Mouse (Mus musculus) inflammation-experienced regulatory T-cells, adult 6 months (primary cell): ENCODE results near the gene Vav3. TPM values are rescaled to one million over a fixed set of nuclear protein-coding genes. Genes with fewer than 3 reads are reported as not detected.
A peak's percentile ranks its signal among the peaks of the same experiment; 100 is the strongest.

Experiments used
- ATAC-seq: one replicate; pipeline ENCODE4 v1.8.0; 2017
- polyA plus RNA-seq, 3 experiments: library from polyadenylated mRNA; unstranded; fragments of 100-300 nt; shearing (Covaris generic); gene quantifications; one replicate each; pipeline ENCODE4 v1.2.1; 2017

Vav3 gene
- polyA plus RNA-seq, 3 experiments from 2014 or later: 5.0 to 15.2 (median 9.9) TPM

DNA sequence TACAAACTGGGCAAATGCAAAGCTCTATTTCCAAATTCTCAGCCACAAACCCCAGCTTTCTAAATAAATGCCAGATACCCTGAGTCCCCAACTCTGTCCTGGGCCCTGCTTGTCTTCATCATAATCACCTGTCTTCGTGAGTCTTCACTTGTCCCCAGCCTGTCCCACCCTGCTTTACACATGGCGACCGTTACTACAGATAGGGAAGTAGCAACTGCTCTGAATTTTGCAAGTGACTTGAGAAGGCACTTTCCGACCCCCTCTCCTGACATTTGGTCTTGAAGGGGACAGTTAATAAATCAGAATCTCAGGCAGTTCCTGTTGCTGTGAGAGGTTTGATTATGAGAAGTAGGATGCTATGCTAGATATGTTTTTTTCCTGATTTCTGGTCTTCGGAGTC lies 13.4 kb downstream of the Vav3 start:
- ATAC-seq: no peak

GRCm38 (mm10) chr3:109355158-109355557 lies 14.7 kb downstream of the Vav3 start:
- no peak for ATAC-seq

GRCm38 (mm10) chr3:109360746-109361145 lies 20.3 kb downstream of the Vav3 start:
- ATAC-seq: peak; percentile 48

- peak; percentile 41 for ATAC-seq
Observed at GRCm38 (mm10) chr3:109361882-109362281, 21.4 kb downstream of the Vav3 start.

- ATAC-seq: no peak
Observed at GRCm38 (mm10) chr3:109362310-109362709, 21.9 kb downstream of the Vav3 start.

DNA sequence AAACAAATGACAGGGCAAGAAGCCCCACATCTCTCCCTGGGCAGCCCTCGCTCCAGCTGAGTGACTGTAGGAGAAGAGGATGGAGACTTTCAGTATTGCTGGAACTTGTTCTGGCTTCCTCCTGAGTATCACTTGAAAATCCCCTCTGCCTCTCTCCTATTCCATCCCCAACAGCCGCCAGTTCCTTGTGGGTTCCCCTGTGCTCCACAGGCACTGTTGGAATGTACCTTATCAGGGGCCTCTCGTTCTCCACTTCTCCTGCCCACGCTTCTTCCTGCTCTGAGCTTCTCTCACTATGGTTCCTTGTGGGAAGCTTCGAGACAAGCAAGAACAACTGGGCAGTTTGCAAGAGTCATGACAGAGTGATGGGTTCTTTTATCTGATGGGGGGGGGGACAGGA lies 23.1 kb downstream of the Vav3 start:
- no peak for ATAC-seq

DNA sequence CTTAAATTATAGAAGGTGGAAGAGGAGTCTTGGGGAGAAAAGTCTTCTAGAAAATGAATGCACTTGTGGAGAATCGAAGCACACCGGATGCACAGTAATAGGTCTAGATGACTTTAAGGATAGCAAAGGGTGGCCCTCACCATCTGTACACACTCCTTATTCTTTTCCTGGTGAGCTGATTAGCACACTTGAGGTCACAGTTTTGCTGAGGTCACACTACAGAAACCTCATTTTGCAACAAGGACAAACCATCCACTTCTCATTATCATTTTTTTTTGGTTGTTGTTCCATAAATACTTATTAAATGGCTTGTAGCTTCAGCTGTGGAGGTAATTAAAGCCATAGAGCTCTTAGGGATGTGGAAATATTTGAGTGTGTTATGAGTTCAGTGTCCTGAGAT lies 25.4 kb downstream of the Vav3 start:
- ATAC-seq: no peak

GRCm38 (mm10) chr3:109366411-109366851 lies 26.0 kb downstream of the Vav3 start:
- no peak for ATAC-seq

DNA sequence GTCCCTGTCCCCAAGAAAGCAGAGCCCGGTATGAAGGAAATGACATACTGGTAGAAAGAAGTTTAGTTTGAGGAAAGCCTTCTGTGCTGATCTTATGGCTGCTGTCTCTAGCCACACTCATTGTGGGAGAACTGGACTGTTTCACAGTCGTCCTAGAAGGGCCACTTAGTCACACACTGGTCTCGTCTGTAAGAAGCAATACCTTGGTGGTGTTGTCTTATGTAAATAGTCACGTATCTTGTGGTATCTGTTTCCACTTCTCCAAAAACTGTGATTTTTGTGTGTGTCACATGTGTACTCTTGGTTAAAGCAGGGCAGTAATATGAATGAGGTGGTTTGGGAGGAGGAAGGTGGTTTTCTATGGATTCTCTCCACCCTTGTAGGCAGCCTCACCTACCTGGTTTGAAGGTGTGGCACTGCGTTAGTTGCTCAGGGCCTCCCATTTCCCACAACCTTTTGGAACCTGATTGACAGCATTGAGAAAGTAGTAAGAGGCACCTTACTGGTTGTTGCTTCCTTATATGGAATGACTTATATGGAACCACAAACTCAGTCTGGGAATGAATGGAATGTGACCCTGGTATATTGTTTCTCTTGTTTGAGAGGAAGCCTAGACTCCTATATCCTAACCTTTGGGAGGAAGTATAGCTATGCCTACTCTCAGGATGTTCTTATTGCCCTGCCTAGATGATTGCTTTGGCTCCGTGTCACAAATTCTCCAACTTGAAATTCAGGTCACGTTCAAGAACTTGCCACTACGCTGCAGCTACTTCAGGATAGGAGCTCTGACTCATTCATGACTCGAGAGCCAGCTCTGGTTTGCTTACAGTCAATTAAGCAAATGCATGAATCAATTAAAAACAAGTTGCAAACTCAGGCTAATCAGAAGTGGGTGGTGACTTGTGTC lies 28.2 kb downstream of the Vav3 start:
- ATAC-seq: no peak

- no peak for ATAC-seq
Observed at GRCm38 (mm10) chr3:109371576-109371975, 31.1 kb downstream of the Vav3 start.

GRCm38 (mm10) chr3:109372678-109373077 lies 32.2 kb downstream of the Vav3 start:
- ATAC-seq: peak; percentile 52

- ATAC-seq: no peak
Observed at GRCm38 (mm10) chr3:109378278-109378677, 37.8 kb downstream of the Vav3 start.

DNA sequence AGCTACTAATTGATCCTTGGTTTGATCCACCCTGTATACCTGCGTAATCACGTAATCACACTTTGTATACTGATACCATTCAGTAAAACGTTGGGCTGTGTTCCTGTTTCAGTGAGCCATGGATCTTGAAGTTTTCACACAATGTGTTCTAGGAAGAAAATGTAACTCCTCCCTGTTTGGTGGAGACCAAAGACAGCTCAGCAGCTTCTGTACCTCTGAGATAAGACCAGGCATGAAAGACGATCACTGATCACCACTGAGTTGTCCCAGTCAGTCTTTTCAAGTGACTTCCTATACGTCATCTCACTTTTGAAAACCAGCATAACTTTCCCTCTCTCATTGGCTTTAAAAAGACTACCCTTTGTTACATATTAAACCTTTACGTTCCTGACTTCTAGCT lies 38.2 kb downstream of the Vav3 start:
- ATAC-seq: no peak

DNA sequence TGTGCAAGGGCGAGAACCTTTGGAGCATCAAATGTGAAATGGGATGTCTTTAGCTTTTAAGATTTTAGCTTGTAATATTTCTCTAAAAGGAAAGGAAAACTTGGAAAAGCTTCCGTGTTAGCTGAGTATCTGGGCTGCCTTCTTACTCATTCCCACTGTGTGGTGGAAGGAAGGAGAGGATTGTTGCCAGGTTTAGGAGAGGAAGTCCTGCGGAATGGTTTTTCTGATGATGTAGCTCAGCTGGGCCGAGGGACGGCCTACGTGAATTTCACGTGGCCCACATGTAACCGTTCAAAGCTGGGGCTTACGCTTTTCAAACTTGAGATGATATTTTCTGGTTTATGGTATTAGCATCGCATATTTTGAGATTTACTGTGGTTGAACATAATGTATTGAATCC lies 48.3 kb downstream of the Vav3 start:
- no peak for ATAC-seq

DNA sequence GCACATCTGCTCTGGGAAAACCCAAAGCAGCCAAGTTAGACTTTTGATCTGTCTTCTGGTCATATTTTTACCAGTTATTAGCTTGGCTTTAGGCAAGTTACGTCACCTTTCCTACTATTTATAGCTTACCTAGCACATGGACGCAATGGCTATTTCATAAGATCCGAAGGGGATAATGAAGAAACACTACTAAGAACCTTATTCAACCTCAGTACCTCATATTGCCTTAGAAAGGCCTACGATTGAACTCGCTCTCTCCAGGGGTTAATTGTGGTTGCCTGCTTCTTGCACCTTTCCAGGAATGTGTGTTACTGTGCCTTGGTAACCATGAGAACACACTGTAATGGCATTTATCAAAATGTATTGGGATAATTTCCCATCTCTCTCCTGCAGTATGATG lies 61.1 kb downstream of the Vav3 start:
- no peak for ATAC-seq

DNA sequence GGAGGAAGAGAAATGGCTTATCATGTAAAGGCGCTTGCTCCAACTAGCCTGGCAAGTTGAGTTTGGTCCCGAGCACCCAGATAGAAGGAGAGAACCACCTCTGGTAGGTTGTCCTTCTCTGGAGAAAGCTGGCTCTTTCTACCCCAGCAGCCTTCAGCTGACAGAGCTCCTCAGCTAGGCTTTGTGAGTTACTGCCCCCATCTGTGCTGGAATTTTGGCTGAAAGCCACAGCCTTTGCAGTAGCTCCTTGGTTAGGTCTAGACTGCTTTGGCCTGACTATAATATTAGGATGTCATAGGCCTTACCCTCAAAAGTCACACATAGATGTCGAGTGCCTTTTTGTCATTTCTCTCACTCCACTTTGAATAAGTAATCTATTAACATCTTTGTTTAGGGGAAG lies 70.8 kb downstream of the Vav3 start:
- ATAC-seq: no peak

DNA sequence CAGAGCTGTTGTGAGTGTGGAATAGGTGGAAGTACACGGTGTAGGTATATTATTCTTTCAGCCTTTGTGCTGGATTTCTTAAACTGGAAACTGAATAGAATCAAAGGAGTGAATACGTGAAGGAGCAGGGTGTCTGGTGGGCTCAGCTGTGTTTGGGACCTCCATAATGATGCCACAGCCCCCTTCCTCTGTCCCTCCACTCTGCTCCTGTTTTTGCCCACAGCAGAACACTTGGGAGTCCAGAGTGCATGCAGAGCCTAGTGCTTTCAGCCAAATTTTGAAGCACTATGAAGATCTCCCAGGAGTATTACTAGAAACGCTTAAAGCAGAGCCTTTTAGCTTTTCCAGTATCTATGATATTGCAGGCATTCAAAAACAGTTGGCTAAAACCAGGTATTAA lies 80.0 kb downstream of the Vav3 start:
- ATAC-seq: no peak

- ATAC-seq: peak; percentile 76
Observed at GRCm38 (mm10) chr3:109421019-109421418, 80.6 kb downstream of the Vav3 start.

DNA sequence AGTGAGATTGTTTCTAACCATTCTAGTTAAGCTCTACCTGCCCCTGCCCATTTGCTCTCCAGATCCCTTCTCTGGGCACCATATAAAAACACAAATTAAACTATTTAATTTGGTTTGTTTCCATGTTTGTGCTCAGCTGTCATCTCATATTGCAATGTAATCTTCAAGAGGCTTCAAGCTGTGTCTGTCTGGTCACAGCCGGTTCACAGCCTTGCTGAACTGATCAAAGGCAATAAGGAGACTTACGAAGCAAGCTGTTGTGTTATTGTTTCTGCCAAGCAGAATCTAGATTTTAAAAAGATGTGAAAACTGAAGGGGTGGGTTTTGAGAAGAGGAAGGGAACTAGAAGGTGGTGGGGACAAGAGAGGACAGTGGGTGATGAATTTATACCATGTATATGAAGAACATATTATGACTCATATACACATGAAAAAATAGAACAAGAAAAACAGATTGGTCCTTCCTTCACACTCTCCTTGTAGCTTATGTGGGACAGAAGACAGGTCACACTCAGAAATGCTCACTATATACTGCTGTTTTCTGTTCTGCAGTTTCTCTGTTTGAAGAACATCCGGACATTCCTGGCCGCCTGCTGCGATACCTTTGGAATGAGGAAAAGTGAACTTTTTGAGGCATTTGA lies 83.1 kb downstream of the Vav3 start:
- no peak for ATAC-seq

- no peak for ATAC-seq
Observed at GRCm38 (mm10) chr3:109431285-109431684, 90.8 kb downstream of the Vav3 start.

DNA sequence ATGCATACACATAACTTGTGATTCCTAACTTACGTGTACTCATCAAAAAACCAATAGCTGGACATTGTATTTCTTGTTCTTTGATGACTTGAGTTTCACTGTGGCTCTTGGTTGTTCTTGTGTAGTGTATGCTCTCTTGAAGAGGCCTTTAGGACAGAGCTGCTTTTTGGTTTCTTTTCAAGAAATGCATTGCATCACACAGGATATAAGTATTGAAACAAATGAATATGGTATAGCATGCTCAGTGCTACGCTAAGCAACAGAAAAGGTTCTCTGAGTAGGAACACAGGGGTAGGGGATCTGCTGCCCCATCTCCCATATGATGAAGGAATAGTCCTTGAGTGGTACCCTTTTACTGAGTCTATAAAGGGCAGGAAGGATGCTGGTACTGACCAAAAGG lies 98.1 kb downstream of the Vav3 start:
- ATAC-seq: no peak

- ATAC-seq: no peak
Observed at GRCm38 (mm10) chr3:109439253-109439652, 98.8 kb downstream of the Vav3 start.

GRCm38 (mm10) chr3:109440001-109440400 lies 99.5 kb downstream of the Vav3 start:
- ATAC-seq: no peak

DNA sequence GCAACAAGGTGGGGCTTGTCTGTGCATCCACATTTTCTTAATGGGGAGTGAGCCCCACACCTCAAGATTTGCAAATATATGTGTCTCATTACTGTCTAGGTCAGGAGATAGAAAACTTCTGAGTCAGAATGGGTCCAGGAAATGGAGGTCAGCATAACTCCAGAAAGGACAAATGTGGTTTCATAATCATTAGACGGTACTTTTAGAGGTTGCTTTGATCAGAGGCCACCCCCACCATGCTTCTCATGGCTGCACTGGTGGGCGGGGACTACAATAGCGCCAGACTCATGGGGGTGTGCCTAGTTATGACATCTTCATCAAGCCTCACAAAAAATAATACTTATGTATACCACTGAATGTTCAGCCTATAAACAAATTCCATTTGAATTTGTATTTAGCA lies 103.6 kb downstream of the Vav3 start:
- peak; percentile 86 for ATAC-seq
